Mouse (Mus musculus) midbrain, embryonic 13.5 days (tissue): ENCODE results near the gene Fgd6. TPM values are rescaled to one million over a fixed set of nuclear protein-coding genes. Genes with fewer than 3 reads are reported as not detected.

ENCODE experiments used
- ATAC-seq: fragments of 200-750 bp; cut with Nextera tagmentation; 2 replicates; pipeline ENCODE4 v1.8.0; 2017; ENCODE audit warnings: mild to moderate bottlenecking, moderate TSS enrichment, moderate library complexity
- H3K27ac ChIP-seq: fragments of 300-500 bp; sonication (generic); 2 replicates; pipeline ENCODE4 v1.5.1; 2015; ENCODE audit warnings: inconsistent platforms, mild to moderate bottlenecking, moderate library complexity
- H3K27me3 ChIP-seq: fragments of 300-500 bp; sonication (generic); 2 replicates; pipeline ENCODE4 v1.6.1; 2015; ENCODE audit warnings: mild to moderate bottlenecking, inconsistent platforms
- H3K36me3 ChIP-seq: fragments of 300-500 bp; sonication (generic); 2 replicates; pipeline ENCODE4 v1.6.1; 2015; ENCODE audit warnings: mild to moderate bottlenecking, inconsistent platforms
- H3K4me1 ChIP-seq: fragments of 300-500 bp; sonication (generic); replicated peaks from 2 replicates; pipeline ENCODE4 v1.6.1; 2015; ENCODE audit warnings: inconsistent platforms
- H3K4me2 ChIP-seq: fragments of 300-500 bp; sonication (generic); replicated peaks from 2 replicates; pipeline ENCODE4 v1.6.1; 2015; ENCODE audit warnings: moderate library complexity, mild to moderate bottlenecking, inconsistent platforms
- H3K4me3 ChIP-seq: fragments of 300-500 bp; sonication (generic); replicated peaks from 2 replicates; pipeline ENCODE4 v1.5.1; 2015; ENCODE audit warnings: mild to moderate bottlenecking, inconsistent platforms
- H3K9ac ChIP-seq: fragments of 300-500 bp; sonication (generic); replicated peaks from 2 replicates; pipeline ENCODE4 v1.6.1; 2015; ENCODE audit warnings: mild to moderate bottlenecking, inconsistent platforms
- H3K9me3 ChIP-seq: fragments of 300-500 bp; sonication (generic); 2 replicates; pipeline ENCODE4 v1.6.1; 2016; ENCODE audit warnings: mild to moderate bottlenecking, inconsistent platforms
- WGBS: fragments of 180-500 bp; shearing (Covaris S2); methylation state at CpG from one replicate; pipeline ENCODE4 v1.1.7; 2015; 5-methylcytosine and 5-hydroxymethylcytosine counted together
- polyA plus RNA-seq: library from polyadenylated mRNA; unstranded; fragments of >200 nt; fragmentation: Nextera tagmentation; extraction: Ambion mirVana; gene quantifications from 2 replicates; pipeline ENCODE4 v1.2.1, GENCODE M21; 2015

The Fgd6 gene
- polyA plus RNA-seq, 1 experiment from 2014 or later = 2.7 TPM

DNA sequence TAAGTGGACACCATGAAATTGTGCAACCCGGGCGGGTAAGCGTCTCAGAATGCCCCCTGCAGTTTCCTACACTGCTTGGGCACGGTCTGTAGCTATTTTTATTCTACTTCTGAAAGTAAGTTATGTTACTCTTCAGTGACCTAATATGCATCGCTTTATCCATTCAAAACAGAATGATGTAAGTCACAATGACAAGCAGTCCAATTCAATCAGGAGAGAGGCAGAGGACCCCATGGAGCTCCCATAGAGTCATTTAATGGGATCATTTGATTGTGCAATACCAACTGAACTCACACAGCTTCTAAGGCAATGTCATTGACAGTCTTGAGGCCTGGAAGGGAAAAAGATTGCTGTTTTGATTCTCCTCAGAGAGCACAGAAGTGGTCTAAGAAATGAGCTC lies 87.8 kb downstream of the Fgd6 start:
- no peak overlapping the region for H3K4me3 ChIP-seq
- no peak overlapping the region for H3K9ac ChIP-seq
- no peak overlapping the region for H3K27ac ChIP-seq
- H3K4me1 ChIP-seq = no peaks in the 10 kb centered on the region
- peaks cover 14% of the 10 kb centered on the region; the same call in 1 of the 2 replicates for H3K36me3 ChIP-seq
- H3K4me2 ChIP-seq = no peak overlapping the region
- WGBS = 81% methylated on average over 5 of the region's 5 CpGs
- no peaks in the 10 kb centered on the region for H3K27me3 ChIP-seq
- H3K9me3 ChIP-seq = no peaks in the 10 kb centered on the region
- ATAC-seq = no peak

DNA sequence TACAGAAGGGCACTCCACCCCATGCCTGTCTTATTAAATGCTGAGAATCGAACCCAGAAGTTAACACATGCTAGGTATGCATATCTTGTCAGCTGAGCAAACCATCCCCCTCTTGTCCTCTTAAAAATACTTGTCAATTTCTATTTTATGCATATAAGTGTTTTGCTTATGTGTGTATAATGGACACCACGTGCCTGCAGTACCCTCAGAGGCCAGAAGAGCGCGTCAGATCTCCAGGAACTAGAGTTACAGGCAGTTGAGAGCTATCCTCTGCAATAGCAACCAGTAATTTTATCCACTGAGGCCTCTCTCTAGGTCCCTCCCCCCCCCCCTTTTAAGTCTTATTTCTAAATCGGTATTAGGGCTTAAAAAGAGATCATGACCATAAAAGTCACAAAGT lies 88.6 kb downstream of the Fgd6 start:
- WGBS = 77% methylated on average over 5 of the region's 5 CpGs
- H3K4me3 ChIP-seq = no peak overlapping the region
- ATAC-seq = no peak

DNA sequence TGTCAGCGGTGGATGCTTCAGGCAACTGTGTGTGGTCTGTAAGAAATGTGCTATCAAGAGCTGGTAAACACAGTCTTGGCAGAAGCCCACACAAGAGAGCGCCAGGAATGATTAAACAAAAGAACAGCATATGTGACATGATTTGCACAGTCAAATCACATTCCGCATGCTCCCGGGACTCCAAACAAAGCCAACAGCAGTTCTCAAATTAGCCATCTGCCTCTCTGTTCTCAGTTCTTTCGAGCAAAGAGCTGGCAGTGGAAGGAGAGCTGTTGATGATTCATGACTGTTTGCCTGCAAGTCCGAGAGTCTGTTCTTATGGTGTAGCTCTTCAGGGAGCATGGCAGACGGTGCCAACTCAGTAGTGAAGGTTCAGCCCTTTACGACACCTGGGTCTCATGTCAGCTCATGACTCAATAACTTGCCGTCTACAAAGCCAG lies 93.9 kb downstream of the Fgd6 start:
- 35% methylated on average over 9 of the region's 9 CpGs for WGBS
- no peaks in the 10 kb centered on the region for H3K9me3 ChIP-seq
- H3K27me3 ChIP-seq = no peaks in the 10 kb centered on the region
- H3K4me1 ChIP-seq = peaks cover 9% of the 10 kb centered on the region
- no peak overlapping the region for H3K4me2 ChIP-seq
- ATAC-seq = peak; percentile 88
- no peak overlapping the region for H3K4me3 ChIP-seq
- H3K9ac ChIP-seq = no peak overlapping the region
- peak overlapping the region; percentile 67 for H3K27ac ChIP-seq
- peaks cover 12% of the 10 kb centered on the region; the same call in 1 of the 2 replicates for H3K36me3 ChIP-seq

More for the DNA sequence above, 88.6 kb downstream of the Fgd6 start:
- no peaks in the 10 kb centered on the region for H3K9me3 ChIP-seq
- no peaks in the 10 kb centered on the region for H3K27me3 ChIP-seq
- peaks cover 4% of the 10 kb centered on the region; the same call in 1 of the 2 replicates for H3K4me1 ChIP-seq
- no peak overlapping the region for H3K4me2 ChIP-seq
- no peak overlapping the region for H3K27ac ChIP-seq
- peaks cover 14% of the 10 kb centered on the region; the same call in 1 of the 2 replicates for H3K36me3 ChIP-seq
- no peak overlapping the region for H3K9ac ChIP-seq

DNA sequence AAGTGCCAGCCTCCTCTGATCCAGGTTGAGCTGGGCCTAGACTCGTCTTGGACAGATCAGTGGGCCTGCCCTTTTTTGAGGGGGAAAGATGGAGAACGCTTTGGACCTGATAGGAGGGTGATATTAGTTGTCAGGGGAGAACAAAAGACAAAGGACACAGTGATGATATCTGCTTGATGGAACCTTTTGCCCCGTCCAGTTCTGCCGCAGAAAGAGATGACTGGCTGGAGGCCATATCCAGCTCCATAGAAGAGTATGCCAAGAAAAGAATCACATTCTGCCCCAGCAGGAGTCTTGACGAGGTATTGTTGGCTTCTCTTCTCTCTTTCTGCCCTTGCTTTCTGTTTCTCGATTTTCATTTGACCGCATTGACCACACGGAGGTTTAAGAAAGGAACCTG lies 97.3 kb downstream of the Fgd6 start:
- Histone ChIP-seq H3K4me2 (no peak overlapping the region), H3K27me3 (no peaks in the 10 kb centered on the region), H3K4me3 (no peak overlapping the region), H3K27ac (no peak overlapping the region), H3K4me1 (peaks cover 9% of the 10 kb centered on the region), H3K9ac (no peak overlapping the region), H3K9me3 (no peaks in the 10 kb centered on the region), H3K36me3 (peaks cover 4% of the 10 kb centered on the region; the same call in 1 of the 2 replicates)
- ATAC-seq = no peak
- 81% methylated on average over 8 of the region's 8 CpGs for WGBS

DNA sequence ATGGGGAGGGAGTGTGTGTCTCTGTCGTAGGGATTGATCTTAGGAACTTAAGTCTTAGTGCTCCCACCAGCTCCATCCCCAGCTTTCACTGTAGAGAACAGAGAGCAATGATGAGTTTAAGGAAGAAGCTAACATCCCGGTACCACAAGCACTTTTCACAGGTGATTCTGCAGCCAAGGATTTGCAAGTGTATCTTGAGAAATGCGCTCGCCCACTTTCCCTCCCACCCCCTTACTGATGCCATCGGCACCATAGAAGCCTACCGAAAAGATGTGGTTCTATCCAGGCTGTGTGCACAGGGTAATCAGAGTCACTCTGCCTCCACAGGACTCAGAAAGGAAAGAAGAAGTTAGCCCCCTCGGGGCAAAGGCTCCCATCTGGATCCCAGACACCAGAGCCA lies 97.9 kb downstream of the Fgd6 start:
- H3K4me2 ChIP-seq = no peak overlapping the region
- no peaks in the 10 kb centered on the region for H3K9me3 ChIP-seq
- H3K9ac ChIP-seq = no peak overlapping the region
- H3K27ac ChIP-seq = no peak overlapping the region
- 91% methylated on average over 7 of the region's 7 CpGs for WGBS
- H3K36me3 ChIP-seq = peaks cover 6% of the 10 kb centered on the region; the same call in 1 of the 2 replicates
- no peaks in the 10 kb centered on the region for H3K27me3 ChIP-seq
- ATAC-seq = no peak
- peaks cover 9% of the 10 kb centered on the region for H3K4me1 ChIP-seq
- H3K4me3 ChIP-seq = no peak overlapping the region

DNA sequence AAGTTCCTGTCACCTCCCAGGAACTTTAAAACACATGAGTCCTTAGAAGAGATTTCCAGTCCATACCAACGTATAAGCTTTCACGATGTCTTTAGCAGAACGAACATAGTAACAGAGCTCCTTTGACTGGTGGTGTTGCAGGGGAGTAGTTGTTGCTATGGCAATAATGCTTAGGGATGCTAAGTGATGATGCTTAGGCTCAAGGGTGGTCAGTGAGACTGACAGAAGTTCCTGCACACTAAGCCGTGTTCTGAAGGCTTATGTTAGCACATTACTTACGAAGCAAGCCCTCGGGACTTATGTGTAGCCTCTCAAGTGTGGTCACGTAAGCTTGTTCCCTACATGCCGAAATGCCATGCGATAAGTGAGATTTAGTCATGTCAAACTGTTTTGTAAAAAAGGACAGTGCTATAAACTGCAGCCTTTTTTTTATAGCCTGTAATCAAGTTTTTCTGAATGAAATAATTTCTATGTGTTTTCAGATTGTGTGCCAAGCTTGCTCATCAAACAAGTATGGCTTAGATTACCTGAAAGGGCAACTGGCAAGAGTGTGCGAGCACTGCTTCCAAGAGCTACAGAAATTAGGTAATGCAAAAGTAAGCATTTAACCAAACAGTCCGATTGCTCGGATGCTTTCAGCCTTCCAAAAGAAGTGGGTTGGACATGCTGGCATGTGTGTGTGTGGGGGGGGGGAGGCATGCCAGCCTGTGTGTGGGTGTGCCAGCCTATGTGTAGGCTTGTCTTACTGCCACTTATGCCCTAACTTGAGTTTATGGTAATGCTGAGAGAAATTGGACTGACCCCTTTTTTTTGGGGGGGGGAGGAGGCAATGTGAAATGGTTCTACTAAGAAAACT lies 99.0 kb downstream of the Fgd6 start:
- Histone ChIP-seq H3K4me1 (peaks cover 1% of the 10 kb centered on the region), H3K4me2 (no peak overlapping the region), H3K4me3 (no peak overlapping the region), H3K36me3 (peaks cover 7% of the 10 kb centered on the region; the same call in 1 of the 2 replicates), H3K9ac (no peak overlapping the region), H3K9me3 (no peaks in the 10 kb centered on the region), H3K27me3 (no peaks in the 10 kb centered on the region), H3K27ac (no peak overlapping the region)
- WGBS = 88% methylated on average over 12 of the region's 12 CpGs
- no peak for ATAC-seq

DNA sequence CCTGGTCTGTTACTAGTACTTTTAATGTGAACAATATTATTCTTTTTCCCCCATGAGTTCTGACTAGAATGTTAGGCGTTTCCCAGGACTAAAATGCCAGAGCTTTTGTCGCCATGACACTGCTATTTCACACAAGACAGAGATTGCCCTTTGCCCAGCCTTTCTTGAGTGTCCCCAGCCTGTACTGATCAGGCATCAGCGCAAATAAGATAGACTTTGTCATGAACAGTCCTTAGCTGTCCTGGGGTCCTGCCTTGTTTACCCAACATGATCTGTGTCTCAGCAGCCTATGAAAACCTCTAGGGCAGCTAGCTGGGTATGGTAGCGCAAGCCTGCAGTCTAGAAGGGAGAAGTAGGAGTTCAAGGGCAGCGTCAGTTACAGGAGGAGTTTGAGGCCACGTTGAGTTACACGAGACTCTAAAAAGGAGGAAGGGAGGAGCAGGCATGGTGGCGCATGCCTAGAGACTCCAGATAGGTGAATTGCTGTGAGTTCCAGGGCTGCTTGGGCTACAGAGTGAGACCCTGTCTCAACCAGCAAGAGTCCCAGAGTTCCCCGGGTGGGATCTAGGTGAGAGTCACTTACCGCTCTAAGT lies 103.2 kb downstream of the Fgd6 start:
- ATAC-seq = no peak
- H3K9me3 ChIP-seq = no peaks in the 10 kb centered on the region
- no peaks in the 10 kb centered on the region for H3K27me3 ChIP-seq
- H3K4me3 ChIP-seq = no peak overlapping the region
- peaks cover 14% of the 10 kb centered on the region for H3K36me3 ChIP-seq
- H3K27ac ChIP-seq = no peak overlapping the region
- H3K4me2 ChIP-seq = no peak overlapping the region
- WGBS = 90% methylated on average over 10 of the region's 10 CpGs
- H3K9ac ChIP-seq = no peak overlapping the region
- H3K4me1 ChIP-seq = no peaks in the 10 kb centered on the region

DNA sequence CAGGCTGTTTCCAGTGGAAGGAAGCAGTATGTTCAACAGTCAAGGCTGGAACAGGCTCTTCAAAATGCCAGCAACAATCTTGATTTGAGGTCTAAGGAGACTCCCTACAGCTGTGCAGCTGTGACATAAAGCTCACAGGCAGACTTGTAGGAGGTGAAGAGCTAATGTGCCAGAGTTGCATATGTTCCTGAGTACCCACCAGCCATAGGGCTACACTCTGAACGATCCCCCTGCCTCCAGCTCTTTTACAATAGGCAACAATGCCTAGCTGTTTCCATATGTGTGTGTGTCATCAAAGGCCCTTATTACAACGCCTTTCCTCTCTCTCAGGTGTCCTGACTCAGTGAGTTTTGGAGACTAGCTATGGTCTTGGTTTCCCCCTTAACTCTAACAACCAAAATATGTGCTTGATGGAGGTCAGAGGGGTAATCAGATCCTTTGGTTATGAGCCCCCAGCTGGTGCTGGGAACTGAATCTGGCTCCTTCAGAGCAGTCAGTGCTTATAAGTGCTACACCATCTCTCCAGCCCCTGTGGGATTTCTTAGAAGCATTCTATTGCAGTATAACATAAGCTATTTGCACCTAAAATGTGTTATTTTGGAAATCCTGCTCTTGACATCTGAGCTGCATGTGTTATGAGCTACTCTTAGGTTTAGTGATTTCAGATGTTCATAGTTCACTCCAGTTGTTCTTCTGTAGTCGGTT lies 104.6 kb downstream of the Fgd6 start:
- Histone ChIP-seq H3K27ac (no peak overlapping the region), H3K9me3 (no peaks in the 10 kb centered on the region), H3K27me3 (no peaks in the 10 kb centered on the region), H3K4me2 (no peak overlapping the region), H3K9ac (no peak overlapping the region), H3K36me3 (peaks cover 13% of the 10 kb centered on the region; the same call in 1 of the 2 replicates), H3K4me1 (no peaks in the 10 kb centered on the region), H3K4me3 (no peak overlapping the region)
- no peak for ATAC-seq
- 91% methylated on average over 3 of the region's 3 CpGs for WGBS

DNA sequence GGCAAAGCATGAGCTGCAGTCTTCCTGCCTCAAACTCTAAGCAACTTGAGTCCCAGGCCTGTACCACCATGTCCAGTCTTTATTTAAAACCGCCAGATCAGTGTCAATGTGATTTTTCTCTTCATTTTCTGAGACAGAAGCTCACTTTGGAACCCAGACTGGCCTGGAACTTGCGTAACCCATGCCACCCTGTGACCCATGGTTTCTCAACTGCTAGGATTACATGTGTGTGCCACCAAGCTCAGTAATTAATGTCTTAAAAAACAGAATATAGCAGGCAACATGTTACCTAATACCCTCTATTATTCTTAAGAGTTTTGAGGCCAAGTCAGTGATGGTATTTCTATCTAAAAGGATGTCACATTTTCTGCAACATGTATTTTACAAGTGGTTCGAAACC lies 106.6 kb downstream of the Fgd6 start:
- no peak overlapping the region for H3K4me2 ChIP-seq
- H3K27ac ChIP-seq = no peak overlapping the region
- no peak overlapping the region for H3K4me3 ChIP-seq
- H3K9ac ChIP-seq = no peak overlapping the region
- H3K9me3 ChIP-seq = no peaks in the 10 kb centered on the region
- peaks cover 13% of the 10 kb centered on the region; the same call in 1 of the 2 replicates for H3K36me3 ChIP-seq
- no peaks in the 10 kb centered on the region for H3K27me3 ChIP-seq
- no peak for ATAC-seq
- peaks cover 2% of the 10 kb centered on the region; the same call in 1 of the 2 replicates for H3K4me1 ChIP-seq
- 95% methylated on average over 3 of the region's 3 CpGs for WGBS

DNA sequence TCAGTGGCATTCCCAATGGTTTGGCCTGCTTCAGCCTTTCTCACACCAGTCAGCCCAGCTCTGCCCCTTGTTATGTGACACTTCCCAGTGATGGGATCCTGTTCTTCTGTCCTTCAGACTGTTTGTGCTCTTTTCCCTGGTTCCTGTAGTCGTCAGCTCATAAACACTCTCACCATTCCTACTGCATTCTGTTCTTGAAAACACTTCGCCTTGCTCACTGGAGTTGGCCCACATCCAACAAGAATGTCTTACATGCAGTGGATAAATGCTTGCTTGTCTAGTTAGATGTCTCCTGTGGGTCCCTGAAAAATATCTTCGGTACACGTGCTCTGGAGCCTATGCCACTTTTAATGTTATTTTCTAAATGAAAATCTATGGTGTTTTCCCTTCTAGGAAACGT lies 108.8 kb downstream of the Fgd6 start:
- H3K36me3 ChIP-seq = peaks cover 10% of the 10 kb centered on the region; the same call in 1 of the 2 replicates
- H3K27me3 ChIP-seq = no peaks in the 10 kb centered on the region
- H3K27ac ChIP-seq = no peak overlapping the region
- no peak overlapping the region for H3K9ac ChIP-seq
- H3K4me1 ChIP-seq = peaks cover 16% of the 10 kb centered on the region
- no peak overlapping the region for H3K4me2 ChIP-seq
- no peaks in the 10 kb centered on the region for H3K9me3 ChIP-seq
- ATAC-seq = no peak
- WGBS = 85% methylated on average over 5 of the region's 5 CpGs
- H3K4me3 ChIP-seq = no peak overlapping the region

DNA sequence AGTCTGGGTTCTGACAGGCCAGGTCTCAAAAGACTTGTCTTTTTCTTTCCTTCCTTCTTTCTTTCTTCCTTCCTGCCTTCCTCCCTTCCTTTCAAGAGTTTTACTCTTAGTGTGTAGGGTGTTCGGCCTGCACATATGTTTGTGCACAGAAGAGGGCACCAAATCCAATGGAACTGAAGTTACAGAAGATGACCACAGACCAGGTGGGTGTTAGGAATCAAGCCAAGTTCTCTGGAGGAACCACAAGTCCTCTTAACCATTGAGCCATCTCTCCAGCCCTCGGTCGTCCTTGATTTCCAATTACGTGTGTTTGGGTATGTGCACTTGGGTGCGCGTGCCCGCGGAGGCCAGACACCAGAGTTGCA lies 111.6 kb downstream of the Fgd6 start:
- no peak for ATAC-seq
- WGBS = 12% methylated on average over 8 of the region's 8 CpGs
- Histone ChIP-seq H3K4me3 (peak overlapping the region; percentile 91), H3K27me3 (no peaks in the 10 kb centered on the region), H3K36me3 (0 out of 2 replicates have a peak, but pooled peaks cover 1% of the 10 kb centered on the region), H3K4me2 (peak overlapping the region; percentile 57), H3K9ac (peak overlapping the region; percentile 92; the same call in 1 of the 2 replicates), H3K4me1 (peaks cover 25% of the 10 kb centered on the region), H3K27ac (no peak overlapping the region; the same call in 1 of the 2 replicates), H3K9me3 (no peaks in the 10 kb centered on the region)
